Mouse (Mus musculus) right cerebral cortex, postnatal 4 days (tissue): Measurements from ENCODE around the gene Fosl2.
A peak's percentile ranks its signal among the peaks of the same experiment; 100 is the strongest.
"Not testable (repeated sequence)": the region's sequence is repeated elsewhere in the genome, so short reads cannot be mapped to it uniquely, and the experiment has no call there.

ENCODE experiments used
- DNase-seq: peaks from one replicate; pipeline ENCODE4 v3.0.0-alpha.2; 2022

Fosl2 gene

GRCm38 (mm10) chr5:32134051-32134732, 1.4 kb upstream of the Fosl2 start:
- DNase-seq, result no peak

GRCm38 (mm10) chr5:32134903-32135335, 682 bp upstream of the Fosl2 start:
- no peak for DNase-seq

GRCm38 (mm10) chr5:32136301-32136863, 781 bp downstream of the Fosl2 start:
- DNase-seq, result peak; percentile 37

GRCm38 (mm10) chr5:32137106-32137522, 1.5 kb downstream of the Fosl2 start:
- DNase-seq, result no peak

DNA sequence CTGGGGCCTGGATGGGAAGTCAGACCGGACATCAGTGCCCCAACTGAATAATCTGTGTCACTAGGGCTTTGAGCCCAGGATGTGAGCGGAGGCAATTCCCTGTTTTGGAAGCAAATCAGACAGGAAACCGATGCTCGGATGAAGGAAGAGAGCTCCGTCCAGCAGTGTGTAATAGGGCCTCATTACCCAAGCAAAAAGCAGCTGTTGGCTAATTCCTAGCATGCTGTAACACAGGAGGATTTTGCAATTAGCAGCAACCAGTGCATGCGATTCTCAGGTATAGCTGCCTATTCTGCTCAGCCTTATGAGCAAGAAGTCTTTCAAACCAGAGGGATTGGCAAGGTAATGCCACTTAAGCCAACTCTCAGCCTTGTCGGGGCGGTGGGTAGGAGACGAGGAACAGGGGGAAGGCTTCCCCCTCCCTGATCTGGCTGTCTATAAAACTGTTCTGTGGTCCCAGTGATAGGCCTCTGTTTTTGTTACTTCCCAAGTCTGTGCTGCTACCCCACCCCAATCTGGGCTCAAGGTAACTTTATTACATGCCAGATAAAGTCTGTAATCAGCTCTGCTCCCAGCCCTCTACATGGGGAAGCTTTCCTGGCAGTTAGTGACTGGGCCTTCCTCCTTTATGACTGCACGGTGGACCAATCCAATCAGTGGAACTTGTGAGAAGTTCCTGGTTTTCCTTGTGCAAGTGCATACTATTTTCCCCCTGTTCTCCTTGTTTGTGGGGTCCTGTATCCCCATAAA, 3.0 kb downstream of the Fosl2 start:
- DNase-seq, result no peak

- peak; percentile 21 for DNase-seq
These were observed 4.0 kb downstream of the Fosl2 start for GRCm38 (mm10) chr5:32139516-32140037.

DNA sequence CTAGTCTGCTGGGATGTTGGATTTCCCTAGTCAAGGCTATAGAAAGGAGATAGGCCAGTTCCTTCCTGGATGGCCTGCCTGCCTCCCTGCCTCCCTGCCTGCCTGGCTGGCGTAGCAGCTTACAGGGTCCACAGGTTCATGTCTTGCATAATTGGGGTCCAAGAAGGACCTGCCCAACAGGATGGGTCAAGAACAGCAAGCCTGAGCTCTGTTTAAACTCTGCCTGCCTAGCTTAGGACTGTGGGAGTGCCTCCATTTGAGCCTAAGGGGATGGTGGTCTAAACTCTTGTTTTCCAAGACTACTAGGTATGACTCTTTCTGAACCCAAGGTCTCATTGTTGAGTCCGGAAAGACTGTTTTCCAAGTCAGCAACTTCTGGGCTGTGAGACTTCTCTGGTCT, 6.3 kb downstream of the Fosl2 start:
- DNase-seq, result no peak

DNA sequence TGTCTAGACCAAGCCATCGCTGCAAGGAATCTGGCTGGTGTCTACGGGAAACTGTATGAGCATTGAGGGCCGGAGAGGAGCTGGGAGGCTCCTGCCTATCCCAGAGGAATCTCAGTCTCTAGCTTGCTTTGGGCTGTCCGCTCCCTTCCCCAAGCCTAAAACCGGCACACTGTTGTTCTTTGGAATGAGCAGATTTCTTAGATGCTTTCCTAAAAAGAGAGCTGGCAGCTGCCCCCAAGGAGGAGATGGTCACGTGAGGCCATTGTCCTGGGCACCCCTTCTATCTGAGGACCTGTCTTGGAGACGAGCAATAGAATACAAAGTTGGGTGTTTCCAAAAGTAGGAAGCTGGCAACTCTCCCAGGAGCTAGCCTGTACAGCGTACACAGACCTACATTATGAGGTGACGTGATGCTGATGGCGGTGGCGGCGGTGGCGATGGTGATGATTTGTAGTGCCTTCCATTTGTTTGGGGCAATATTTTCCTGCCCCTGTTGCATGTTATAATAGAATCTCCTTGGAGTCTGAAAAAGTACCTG, 7.9 kb downstream of the Fosl2 start:
- no peak for DNase-seq

DNA sequence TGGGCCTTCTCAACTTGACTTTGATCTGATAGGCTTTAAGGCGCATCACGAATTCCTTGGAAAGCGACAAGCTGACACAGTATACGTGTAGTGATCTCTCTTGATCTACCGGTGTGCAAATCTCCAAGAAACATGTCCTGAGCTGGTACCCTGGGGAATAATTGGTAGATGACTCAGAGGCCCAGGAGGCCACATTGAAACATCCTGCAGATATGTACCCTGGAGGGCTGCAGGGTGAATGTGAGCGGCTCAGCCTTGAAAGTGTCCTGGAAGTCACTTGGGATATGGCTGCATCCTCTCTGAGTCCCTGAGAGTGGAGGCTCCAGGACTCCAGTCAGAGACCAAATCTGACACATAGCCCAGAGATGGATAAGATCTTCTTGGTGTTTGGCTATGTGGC, 10.7 kb downstream of the Fosl2 start:
- no peak for DNase-seq

DNA sequence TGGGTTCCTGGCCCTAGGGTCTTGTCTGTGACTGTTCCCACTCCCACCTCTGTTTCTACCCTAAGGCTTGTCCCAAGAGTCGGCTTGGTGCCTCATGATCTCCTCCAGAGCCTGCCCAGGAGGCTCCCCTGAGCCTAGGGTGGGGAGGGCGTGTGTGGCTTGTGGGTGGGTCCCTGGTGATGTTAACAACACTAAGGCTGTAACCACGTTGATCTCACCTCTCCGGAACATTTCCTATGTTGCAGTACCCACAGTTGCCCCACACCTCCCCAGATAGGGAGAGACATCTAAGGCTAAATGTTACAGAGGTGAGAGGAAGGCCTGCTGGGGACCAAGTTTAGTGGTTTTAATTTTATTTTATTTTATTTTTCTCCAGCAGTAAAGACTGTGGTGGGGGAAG, 13.0 kb downstream of the Fosl2 start:
- DNase-seq, result no peak

- DNase-seq, result no peak
These were observed 15.6 kb downstream of the Fosl2 start for GRCm38 (mm10) chr5:32151244-32151643.

DNA sequence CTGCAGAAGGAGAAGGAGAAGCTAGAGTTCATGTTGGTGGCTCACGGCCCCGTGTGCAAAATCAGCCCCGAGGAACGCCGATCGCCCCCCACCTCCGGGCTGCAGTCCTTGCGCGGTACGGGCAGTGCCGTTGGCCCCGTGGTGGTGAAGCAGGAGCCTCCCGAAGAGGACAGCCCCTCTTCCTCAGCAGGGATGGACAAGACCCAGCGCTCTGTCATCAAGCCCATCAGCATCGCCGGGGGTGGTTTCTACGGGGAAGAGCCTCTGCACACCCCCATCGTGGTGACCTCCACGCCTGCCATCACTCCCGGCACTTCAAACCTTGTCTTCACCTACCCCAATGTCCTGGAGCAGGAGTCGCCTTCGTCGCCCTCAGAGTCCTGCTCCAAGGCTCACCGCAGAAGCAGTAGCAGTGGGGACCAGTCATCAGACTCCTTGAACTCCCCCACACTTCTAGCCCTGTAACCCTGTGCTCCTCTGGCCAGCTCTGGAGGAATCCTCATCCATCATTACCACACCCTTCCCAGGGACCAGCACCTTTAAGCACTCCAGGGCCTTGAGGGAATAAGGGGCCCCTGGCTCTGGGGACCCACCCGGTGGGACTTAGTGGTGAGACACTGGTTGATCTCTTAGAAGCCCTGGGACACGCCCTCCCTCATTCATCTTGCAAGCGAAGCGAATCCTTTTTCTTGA, 17.3 kb downstream of the Fosl2 start:
- DNase-seq, result no peak

DNA sequence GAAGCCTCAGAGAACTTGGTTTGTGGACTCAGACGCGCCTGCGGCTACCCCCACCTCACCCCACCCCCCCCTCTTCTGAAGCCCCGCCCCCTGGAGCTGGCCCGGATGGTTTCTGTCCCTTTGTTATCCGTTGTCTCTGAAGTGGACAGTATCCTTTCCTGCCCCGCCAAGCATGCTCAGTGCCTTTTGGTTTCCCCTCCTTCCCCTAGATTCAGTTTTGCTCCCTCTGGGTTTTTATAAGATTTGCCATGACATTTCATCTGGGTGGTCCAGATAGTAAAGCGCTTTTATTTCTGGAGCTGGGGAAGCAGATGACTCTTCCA, 17.8 kb downstream of the Fosl2 start:
- DNase-seq, result no peak

- no peak for DNase-seq
These were observed 18.3 kb downstream of the Fosl2 start for GRCm38 (mm10) chr5:32153791-32154490.

DNA sequence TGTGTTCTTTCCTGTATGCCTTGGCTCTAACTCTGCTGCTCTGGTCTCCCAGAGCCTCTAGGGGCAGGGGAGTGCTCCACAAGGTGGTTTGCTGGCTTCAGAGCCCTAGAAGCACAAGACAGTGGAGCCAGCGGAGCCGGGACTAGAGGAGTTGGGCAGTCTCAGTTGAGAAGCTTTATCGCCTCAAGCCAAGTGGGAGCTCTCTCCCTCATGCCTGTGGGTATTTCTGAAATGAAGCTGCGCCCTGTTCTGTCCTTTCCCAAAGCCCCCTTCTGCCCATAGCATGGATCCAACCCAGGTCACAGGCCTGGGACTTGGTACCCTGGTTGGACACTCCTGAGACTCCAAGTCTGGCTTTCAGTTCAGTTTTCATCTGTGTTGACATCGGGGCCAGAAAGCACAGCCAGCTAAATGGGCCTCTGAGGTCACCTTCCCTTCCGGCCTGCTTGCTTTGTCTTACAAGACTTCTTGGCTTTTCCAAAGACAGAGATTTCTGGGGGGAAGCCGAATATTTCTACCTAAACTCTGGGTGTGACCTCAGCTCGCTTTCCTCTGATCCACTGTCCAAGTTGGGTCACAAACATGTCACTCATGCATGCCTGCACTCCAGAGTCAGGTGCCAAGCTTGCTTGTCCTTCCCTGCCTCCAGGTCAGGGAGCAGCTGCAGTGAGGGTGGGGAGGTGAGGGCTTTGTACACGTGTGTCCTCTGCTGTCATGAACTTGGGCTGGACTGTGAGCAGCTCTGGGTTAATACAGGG, 19.5 kb downstream of the Fosl2 start:
- no peak for DNase-seq

- DNase-seq, result no peak
These were observed 20.3 kb downstream of the Fosl2 start for GRCm38 (mm10) chr5:32155927-32156326.

DNA sequence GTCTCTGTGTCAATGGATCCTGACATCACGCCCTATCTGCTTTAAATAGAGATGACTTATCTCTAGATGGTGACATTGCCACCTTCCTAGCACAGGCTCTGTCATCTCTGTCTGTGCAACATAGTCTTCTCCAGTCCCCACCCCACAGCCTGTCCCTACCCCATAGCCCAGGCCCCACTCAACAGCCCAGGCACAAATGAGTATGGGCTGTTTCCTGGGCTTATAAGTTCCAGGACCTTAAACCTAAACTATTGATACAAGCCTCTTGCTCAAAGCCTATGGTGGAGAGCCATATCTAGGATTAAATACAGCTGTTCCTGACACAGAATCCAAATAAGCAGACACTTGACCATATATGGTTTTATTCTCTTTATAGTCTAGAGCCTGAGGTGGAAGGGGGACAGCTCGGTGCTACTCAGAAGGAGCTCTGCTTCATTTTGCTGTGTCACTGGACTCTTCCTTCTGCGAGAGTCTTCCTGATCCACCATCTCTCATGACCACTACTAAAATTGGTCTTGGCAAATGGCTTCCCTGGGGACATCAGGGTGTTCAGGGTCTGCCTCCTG, 28.0 kb downstream of the Fosl2 start:
- no peak for DNase-seq

DNA sequence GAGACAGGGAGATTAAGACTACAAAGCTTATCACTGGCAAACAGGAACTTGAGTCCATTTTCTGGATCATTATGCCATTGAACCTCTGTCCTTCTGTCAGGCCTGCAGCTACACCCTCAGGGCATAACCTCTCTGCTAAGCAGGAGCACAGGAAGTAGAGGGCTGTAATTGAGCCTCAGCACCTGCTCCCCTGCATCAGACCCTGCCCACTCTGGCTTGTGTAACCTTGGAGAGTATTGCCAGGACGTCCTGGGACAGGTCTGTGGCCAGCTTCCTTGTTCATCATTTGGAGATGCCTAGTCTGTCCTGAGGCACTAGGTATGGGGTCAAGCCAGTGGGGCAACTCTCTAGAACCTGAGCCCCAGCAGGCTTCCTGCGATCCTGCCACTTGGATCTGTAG, 36.6 kb downstream of the Fosl2 start:
- DNase-seq, result no peak

DNA sequence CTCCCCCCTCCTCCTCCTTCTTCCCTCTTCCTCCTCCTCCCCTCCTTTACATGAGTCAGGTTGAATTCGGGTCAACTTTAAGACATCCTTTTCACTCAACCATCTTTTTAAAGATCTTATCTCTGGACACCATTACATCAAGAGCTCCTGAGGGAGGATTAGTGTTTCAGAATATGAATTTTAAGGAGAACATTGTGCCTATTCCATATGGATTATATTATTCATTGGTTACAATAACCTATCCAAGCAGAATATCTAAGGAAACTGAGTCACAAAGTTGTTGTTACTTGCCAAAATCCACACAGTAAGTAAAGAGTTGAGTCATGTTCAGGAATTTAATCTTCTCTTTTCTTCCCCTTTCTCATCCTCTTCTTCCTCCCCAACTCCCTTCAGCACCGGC, 41.2 kb downstream of the Fosl2 start:
- DNase-seq, result no peak

DNA sequence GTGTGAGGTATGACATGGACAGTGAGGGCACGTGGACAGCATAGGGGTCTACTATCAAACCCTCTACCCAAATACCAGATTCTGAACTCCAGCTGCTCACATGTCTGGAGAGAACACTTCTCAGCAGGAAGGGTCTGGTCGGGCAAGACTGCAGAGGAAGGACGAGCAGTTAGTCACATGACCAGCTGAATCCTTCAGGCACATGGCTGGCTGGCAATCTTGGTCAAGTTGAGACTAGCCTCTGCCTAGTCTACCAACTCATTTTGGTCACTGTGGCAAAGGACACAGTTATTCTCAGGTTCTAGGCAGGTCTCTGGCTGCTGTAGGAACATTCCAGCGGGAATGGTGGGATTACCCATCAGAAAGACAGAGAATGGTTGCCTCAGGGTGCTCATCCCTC, 42.1 kb downstream of the Fosl2 start:
- no peak for DNase-seq

DNA sequence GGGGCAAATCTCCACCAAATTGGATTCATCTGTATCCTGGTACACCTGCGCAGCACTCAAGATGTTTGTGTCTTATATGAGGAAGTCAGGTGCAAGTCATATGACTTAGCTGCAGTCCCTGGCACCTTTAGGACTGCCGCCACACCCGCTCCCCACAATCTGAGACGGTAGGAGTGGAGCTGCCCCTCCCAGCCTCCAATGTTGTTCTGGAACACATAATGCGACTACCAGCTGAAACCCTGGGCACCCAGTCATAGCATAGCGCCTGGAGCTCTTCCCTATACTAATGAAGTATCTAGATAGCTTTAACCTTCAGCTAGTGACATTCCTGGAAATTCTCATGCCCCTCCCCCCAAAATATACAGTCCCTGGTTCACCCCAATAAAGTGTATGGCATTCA, 43.1 kb downstream of the Fosl2 start:
- DNase-seq, result not testable (repeated sequence)
